Mouse (Mus musculus) heart, adult 2 months (tissue): ENCODE measurements around the gene Pappa.

Source experiments
- CTCF ChIP-seq: fragments of 200-600 bp; IDR thresholded peaks from 2 replicates; pipeline ENCODE4 v1.8.1; 2022; ENCODE audit warnings: antibody characterized with exemption, mild to moderate bottlenecking, moderate library complexity
- POLR2A ChIP-seq: fragments of 200-500 bp; IDR thresholded peaks from 2 replicates; pipeline ENCODE4 v1.6.1; 2011; ENCODE audit warnings: mild to moderate bottlenecking, low read depth, low read length, control low read depth; ENCODE audit not compliant: insufficient read depth

- TF ChIP-seq POLR2A (no peak), CTCF (no peak)
Measured at GRCm38 (mm10) chr4:65254073-65254472, 130.1 kb downstream of the Pappa start.
